Mouse (Mus musculus) granulocyte monocyte progenitor cell, adult 5-6 weeks (primary cell): Measurements from ENCODE around the gene 1600014C23Rik. TPM values are rescaled to one million over a fixed set of nuclear protein-coding genes. Genes with fewer than 3 reads are reported as not detected.
A peak's percentile ranks its signal among the peaks of the same experiment; 100 is the strongest.

Experiments used
- ATAC-seq: replicated peaks from 2 replicates; pipeline ENCODE4 v1.8.0; 2016; ENCODE audit warnings: mild to moderate bottlenecking, moderate TSS enrichment, inconsistent platforms; ENCODE audit not compliant: poor library complexity, severe bottlenecking
- total RNA-seq, 2 experiments: library from RNA; stranded (forward) in 1 of 2; stranded (reverse) in 1 of 2; fragments of 200-712, 200-1000 nt in 1 of 2; fragments of >200 nt in 1 of 2; fragmentation: Nextera tagmentation in 1 of 2; gene quantifications; 2 replicates each; pipeline ENCODE4 v1.2.3; 2014 to 2017

Gene 1600014C23Rik
- total RNA-seq (2014; fragmentation: Nextera tagmentation) (not detected in 2 replicates), total RNA-seq (2017) (not detected in 2 replicates)

- ATAC-seq = peak; percentile 21
Measured at GRCm38 (mm10) chr17:45733735-45734301, at the start of gene 1600014C23Rik. Gene 1600014C23Rik (minus strand): TSS chr17:45733844.

GRCm38 (mm10) chr17:45778446-45778845, 44.8 kb upstream of the 1600014C23Rik start:
- no peak for ATAC-seq

GRCm38 (mm10) chr17:45777431-45777830, 43.8 kb upstream of the 1600014C23Rik start:
- ATAC-seq = no peak

- no peak for ATAC-seq
Measured at GRCm38 (mm10) chr17:45776185-45776584, 42.5 kb upstream of the 1600014C23Rik start.

- ATAC-seq = peak; percentile 62; the same call in 1 of the 2 replicates
Measured at GRCm38 (mm10) chr17:45775468-45775867, 41.8 kb upstream of the 1600014C23Rik start.

GRCm38 (mm10) chr17:45772566-45772965, 38.9 kb upstream of the 1600014C23Rik start:
- ATAC-seq = no peak

- ATAC-seq = no peak
Measured at GRCm38 (mm10) chr17:45772096-45772495, 38.5 kb upstream of the 1600014C23Rik start.

GRCm38 (mm10) chr17:45770441-45770840, 36.8 kb upstream of the 1600014C23Rik start:
- no peak for ATAC-seq

- no peak for ATAC-seq
Measured at GRCm38 (mm10) chr17:45769821-45770220, 36.2 kb upstream of the 1600014C23Rik start.

GRCm38 (mm10) chr17:45767536-45768146, 34.0 kb upstream of the 1600014C23Rik start:
- ATAC-seq = no peak

- peak; percentile 62 for ATAC-seq
Measured at GRCm38 (mm10) chr17:45766735-45767535, 33.3 kb upstream of the 1600014C23Rik start.

- ATAC-seq = no peak
Measured at GRCm38 (mm10) chr17:45765914-45766313, 32.3 kb upstream of the 1600014C23Rik start.

GRCm38 (mm10) chr17:45763188-45763587, 29.5 kb upstream of the 1600014C23Rik start:
- ATAC-seq = no peak

GRCm38 (mm10) chr17:45761902-45762301, 28.3 kb upstream of the 1600014C23Rik start:
- ATAC-seq = no peak

GRCm38 (mm10) chr17:45760965-45761645, 27.5 kb upstream of the 1600014C23Rik start:
- ATAC-seq = no peak

- no peak for ATAC-seq
Measured at GRCm38 (mm10) chr17:45759751-45760150, 26.1 kb upstream of the 1600014C23Rik start.

GRCm38 (mm10) chr17:45758808-45759207, 25.2 kb upstream of the 1600014C23Rik start:
- no peak for ATAC-seq

GRCm38 (mm10) chr17:45757932-45758331, 24.3 kb upstream of the 1600014C23Rik start:
- peak; percentile 76 for ATAC-seq

GRCm38 (mm10) chr17:45756831-45757230, 23.2 kb upstream of the 1600014C23Rik start:
- ATAC-seq = peak; percentile 16; the same call in 1 of the 2 replicates

GRCm38 (mm10) chr17:45756391-45756790, 22.7 kb upstream of the 1600014C23Rik start:
- ATAC-seq = peak; percentile 13; the same call in 1 of the 2 replicates
